8 mouse cellular contexts compared by ENCODE assay signal in the genomic region with DNA sequence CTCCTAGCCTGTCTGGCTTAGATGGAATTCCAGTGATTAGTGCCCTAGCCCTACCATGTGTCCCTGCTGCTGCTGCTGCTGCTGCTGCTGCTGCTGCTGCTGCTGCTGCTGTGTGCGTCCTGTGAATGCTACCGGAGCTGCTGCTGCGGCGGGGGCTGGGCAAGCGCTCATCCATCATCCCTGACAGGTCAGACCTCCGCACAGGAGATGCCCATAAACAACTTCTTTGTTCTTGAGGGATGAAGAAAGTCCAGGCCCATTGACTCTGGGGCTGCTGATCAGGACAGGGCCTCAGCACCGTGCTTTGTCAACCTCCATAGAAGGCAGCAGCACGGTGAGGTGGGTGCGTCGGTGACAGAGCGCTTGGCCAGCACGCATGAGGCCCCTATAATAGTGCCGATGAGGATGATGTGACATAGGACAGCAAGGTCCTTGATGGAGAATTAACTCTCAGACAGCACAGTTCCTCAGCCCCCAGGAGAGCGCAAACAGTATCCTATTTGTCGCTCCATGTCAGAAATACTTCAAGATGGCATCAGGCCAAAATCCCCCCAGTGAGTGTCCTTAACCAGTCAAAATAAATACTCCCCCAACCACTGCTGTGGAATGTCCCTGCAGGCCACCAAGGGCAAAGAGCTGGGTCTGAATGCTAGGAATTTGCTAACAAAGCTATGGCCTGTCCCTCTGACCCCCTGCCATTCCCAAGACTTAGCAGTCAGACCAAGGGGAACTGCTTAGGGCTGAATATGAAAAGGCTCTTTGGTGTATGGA.
A peak's percentile ranks its signal among the peaks of the same experiment; 100 is the strongest.
DNase-seq lines count a peak whose midpoint lies in the region; ATAC-seq and TF ChIP-seq lines count a peak whose summit lies in the region.

No protein-coding gene starts in this region.

- no peaks in the 10 kb centered on the region for H3K27me3 ChIP-seq in limb, embryonic 12.5 days

- no peaks in the 10 kb centered on the region for H3K9me3 ChIP-seq in limb, embryonic 12.5 days

- H3K4me3 ChIP-seq in left cerebral cortex, adult 2 months = no peak overlapping the region
- no peak overlapping the region for H3K4me3 ChIP-seq in limb, embryonic 12.5 days (replicated peaks)

- ATAC-seq in hematopoietic stem cell, adult 5-6 weeks (replicated peaks in 1 of 2; ENCODE audit: insufficient read depth in 1 of 2, low FRiP score in 2 of 2, low TSS enrichment in 1 of 2, low read depth in 1 of 2, poor library complexity in 2 of 2, severe bottlenecking in 2 of 2) = peak; percentile 26 to 54; a peak in 3 of 4 replicates
- ATAC-seq in limb, embryonic 12.5 days (ENCODE audit: insufficient number of reproducible peaks, insufficient read depth, low FRiP score, low TSS enrichment, low read depth) = peak; percentile 49; the same call in 1 of the 2 replicates

- 0 out of 2 replicates have a peak overlapping the region, but pooled peaks have one; percentile 32 for H3K9ac ChIP-seq in limb, embryonic 12.5 days (replicated peaks)

- 12% methylated on average over 15 of the region's 15 CpGs for WGBS in limb, embryonic 12.5 days

- H3K27ac ChIP-seq in left cerebral cortex, adult 2 months = peak overlapping the region; percentile 24
- H3K27ac ChIP-seq in limb, embryonic 12.5 days = peak overlapping the region; percentile 80

- intact Hi-C loops in left cerebral cortex, adult 2 months (cut with DNase I) = loop anchor here (5.0 kb wide), 1 partner anchor 94 kb away; a partner anchor contains a TSS

- H3K36me3 ChIP-seq in limb, embryonic 12.5 days = no peaks in the 10 kb centered on the region

- TF ChIP-seq CTCF in left cerebral cortex, adult 2 months (IDR thresholded peaks at IDR 0.05) = no peak

- peak overlapping the region; percentile 35 for H3K4me2 ChIP-seq in limb, embryonic 12.5 days

- peaks cover 25% of the 10 kb centered on the region for H3K4me1 ChIP-seq in limb, embryonic 12.5 days (replicated peaks)

- DNase-seq in left cerebral cortex, adult 2 months (ENCODE audit: extremely low spot score in 1 of 2, low spot score in 2 of 2) = no peak
- DNase-seq in left cerebral cortex, adult 9 months (ENCODE audit: low spot score in 2 of 2) = no peak
- DNase-seq in retina, embryonic 14.5 days (ENCODE audit: low spot score) = peak; percentile 44
- DNase-seq in urinary bladder, postnatal 4 days (ENCODE audit: low spot score in 2 of 2) = no peak
- DNase-seq in frontal cortex, postnatal 10 days (ENCODE audit: low spot score in 2 of 2) = no peak
- DNase-seq in layer of hippocampus, postnatal 10 days (ENCODE audit: low spot score in 2 of 2) = no peak
